Mouse (Mus musculus) urinary bladder, postnatal 36 days (tissue): Measurements from ENCODE around the gene Gprasp2.
"Not testable (repeated sequence)": the region's sequence is repeated elsewhere in the genome, so short reads cannot be mapped to it uniquely, and the experiment has no call there.

Experiments
- DNase-seq, 2 experiments: peaks; one replicate each; pipeline ENCODE4 v3.0.0; 2022; ENCODE audit warnings: low spot score in 2 of 2, mixed read lengths in 1 of 2

Gene Gprasp2

DNA sequence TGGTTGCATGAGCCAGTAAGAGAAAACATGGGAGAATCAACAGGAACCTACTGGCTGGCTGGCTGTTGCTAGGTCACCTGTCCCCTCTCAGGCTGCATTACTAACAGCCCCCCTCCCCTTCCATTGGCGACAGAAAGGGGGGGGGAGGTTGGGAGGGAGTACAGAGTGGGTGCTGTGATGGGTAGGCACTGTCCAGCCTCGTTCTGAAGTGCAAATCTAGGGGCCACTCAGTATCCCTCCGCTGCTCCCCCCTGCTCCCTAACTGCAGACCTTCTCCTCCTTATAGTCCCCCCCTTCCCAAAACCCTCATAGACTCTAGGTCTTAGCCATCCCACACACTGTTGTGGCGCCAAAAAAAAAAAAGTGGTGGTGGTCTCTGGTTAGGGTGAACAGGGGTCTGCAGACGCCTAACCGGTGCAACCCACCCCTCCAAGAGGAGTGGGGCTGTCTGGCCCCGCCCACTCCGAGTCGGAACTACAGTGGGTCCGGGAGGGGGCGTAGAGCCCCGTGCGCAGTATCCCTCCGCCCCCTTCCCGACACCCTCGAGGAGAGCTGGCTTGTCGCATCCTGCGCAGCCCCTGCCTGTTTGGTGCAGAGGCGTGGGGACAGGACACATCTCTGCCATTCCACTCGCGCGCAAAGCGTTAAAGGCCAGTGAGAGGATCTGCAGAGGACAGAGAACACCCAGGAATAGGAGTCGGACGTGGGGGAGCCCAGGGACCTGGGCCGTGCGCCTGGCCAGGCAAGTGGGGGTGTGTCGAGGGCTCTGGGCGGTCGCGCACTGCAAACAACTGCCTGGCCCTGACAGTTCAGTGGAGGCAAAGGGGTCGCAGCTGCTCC, at the start of gene Gprasp2:
Gprasp2 (plus strand) TSS at position 514 of the 840 bp plus-strand sequence.
- DNase-seq = not testable (repeated sequence)

DNA sequence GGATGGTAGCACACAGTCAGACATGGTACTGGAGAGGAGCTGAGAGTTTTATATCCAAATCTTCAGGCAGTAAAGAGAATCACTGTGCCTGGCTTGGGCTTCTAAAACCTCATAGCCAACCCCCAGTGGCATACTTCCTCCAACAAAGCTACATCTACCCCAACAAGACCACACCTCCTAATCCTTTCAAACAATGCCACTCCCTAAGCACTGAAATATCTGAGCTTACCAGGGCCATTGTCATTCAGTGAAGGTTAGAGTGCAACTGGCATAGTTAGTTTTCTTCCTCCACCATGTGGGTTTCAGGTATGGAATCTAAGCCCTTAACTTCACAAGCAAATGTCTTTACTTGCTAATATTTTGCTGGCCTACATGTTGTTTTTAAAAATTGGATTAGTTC, 47.3 kb upstream of the Gprasp2 start:
- no peak for DNase-seq

DNA sequence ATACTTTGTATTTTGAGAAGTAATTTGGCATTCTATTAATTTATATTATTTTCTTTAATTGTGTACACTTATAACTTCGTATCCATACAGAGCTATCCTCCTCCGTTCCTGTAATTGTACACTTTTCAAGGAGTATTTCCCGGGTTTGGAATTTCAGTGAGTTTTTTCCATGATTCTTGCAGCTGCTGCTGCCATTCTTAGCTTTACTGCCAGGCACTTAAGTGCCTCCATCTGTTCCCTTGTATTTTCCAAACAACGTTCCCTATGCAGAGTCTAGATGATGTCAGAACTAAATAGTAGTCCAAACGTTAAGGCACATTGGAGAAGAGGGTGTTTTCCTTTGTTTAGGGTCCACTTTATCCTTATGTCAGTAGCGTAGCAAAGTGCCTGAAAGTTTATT, 46.5 kb upstream of the Gprasp2 start:
- DNase-seq = no peak

DNA sequence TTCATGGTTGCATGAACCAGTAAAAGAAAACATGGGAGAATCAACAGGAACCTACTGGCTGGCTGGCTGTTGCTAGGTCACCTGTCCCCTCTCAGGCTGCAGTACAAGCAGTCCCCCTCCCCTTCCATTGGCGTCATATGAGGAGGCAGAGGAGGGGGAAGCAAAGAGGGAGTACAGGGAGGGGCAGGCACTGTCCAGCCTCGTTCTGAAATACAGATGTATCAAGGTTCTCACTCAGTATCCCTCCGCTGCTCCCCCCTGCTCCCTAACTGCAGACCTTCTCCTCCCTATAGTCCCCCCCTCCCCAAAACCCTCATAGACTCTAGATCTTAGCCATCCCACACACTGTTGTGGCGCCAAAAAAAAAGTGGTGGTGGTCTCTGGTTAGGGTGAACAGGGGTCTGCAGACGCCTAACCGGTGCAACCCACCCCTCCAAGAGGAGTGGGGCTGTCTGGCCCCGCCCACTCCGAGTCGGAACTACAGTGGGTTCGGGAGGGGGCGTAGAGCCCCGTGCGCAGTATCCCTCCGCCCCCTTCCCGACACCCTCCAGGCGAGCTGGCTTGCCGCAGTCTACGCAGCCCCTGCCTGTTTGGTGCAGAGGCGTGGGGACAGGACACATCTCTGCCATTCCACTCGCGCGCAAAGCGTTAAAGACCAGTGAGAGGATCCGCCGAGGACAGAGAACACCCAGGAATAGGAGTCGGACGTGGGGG, 43.1 kb upstream of the Gprasp2 start:
- not testable (repeated sequence) for DNase-seq

DNA sequence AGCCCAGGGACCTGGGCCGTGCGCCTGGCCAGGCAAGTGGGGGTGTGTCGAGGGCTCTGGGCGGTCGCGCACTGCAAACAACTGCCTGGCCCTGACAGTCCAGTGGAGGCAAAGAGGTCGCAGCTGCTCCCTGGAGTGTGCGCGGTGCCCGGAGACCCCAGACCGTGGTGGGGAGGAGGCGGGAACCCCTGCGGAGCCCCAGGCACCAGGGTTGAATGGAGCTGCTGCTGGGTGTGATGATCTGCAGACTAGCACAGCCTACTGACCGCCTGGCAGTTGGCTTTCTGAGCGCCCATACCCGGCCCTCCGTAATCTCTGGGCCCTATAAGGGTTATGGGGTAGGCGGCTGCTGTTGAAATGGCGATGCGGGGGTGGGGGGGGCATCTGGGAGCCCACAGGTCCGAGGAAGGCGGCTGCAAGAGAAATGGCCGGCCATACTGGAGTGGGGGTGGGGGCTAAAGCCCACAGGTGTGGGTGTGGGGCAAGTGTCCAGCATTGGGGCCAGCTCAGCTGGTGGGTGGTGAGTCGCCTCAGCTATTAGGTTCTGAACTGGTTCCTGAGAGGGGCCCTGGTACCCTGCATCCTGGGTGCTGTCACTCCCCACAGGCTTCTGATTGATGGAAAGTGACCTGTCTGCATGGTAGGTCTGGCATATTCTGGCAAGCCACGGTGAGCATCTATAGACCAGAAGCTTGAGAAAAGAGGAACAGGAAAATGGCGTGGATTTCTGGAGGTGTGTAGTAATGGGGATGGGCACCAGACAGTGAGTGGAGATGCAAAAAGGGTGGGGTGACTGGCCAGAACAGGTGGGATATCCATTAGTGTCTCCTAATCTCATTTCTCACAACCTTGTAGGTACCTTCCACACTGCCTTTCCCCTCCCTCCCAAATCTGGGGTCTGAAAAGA, 42.3 kb upstream of the Gprasp2 start:
- not testable (repeated sequence) for DNase-seq

DNA sequence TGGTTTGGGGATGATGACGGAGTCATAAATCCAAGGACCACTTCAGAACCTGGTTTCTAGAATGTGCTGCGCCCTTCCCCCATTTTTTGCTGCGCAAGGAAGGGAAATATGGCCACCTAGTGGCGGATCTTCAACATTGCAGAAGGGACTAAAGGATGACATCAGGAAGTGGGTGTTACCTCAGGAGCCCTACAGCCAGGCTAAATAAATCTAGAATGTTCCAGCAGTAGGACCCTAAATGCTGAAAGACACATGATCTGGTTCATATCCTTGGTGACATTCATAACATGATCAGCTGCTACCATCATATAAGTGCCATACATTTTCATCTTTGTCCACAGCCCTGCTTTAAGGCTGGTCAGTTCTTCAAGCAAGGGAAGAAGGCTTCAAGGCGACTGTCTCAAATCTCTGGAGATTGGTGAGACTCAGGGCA, 41.6 kb upstream of the Gprasp2 start, which contains the start of gene Bhlhb9:
Bhlhb9 (plus strand) TSS at position 383 of the 433 bp plus-strand sequence.
- peak in 1 of 2 experiments; percentile 21 for DNase-seq

DNA sequence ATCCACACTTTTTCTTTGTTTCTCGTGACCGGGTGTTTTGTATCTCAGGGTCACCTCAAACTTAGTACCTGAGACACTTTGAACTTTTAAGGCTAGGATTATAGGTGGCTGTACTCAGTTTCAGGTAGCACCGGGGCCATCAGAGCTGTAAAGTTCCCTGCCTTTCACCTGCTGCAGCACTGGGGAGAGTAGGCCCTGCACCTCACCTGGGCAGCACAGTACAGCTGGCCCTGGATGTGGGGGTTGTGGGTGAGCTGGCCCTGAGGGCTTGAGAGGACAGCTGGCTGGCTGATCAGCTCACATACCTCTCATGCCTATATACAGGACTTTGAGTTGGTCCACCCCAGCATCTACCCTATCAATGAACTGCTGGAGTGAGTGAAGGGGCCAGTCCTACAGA, 34.7 kb upstream of the Gprasp2 start:
- no peak for DNase-seq

DNA sequence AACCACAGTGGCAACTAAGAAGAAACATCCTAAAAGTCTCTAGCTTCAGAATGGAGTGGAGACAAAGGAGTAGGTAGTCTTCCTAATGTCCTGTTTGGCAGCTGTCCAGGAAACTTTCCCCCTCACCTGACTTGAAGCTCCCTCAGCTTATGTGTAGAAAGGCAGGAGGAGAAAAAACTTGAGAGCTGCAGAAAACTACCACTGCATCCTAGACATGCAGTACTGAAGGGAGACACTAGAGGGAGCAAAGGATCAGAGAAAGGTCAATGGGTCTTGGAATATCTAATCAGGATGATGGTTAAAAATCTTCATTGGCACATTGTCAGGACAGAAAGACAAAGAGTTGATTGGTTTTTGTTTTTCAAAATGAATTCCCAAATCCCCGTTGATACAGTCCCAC, 33.1 kb upstream of the Gprasp2 start:
- DNase-seq = no peak

DNA sequence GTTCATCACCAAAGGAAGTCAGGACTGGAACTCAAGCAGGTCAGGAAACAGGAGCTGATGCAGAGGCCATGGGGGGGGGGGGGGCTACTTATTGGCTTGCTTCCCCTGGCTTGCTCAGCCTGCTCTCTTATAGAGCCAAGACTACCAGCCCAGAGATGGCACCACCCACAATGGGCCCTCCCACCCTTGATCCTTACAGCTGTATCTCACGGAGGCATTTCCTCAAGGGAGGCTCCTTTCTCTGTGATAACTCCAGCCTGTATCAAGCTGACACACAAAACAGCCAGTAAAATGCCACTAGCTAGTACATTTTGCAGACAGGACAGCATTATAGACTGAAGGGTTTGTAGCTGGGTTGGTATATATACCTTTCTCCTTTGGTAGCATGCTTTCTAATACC, 2.9 kb upstream of the Gprasp2 start:
- not testable (repeated sequence) for DNase-seq

DNA sequence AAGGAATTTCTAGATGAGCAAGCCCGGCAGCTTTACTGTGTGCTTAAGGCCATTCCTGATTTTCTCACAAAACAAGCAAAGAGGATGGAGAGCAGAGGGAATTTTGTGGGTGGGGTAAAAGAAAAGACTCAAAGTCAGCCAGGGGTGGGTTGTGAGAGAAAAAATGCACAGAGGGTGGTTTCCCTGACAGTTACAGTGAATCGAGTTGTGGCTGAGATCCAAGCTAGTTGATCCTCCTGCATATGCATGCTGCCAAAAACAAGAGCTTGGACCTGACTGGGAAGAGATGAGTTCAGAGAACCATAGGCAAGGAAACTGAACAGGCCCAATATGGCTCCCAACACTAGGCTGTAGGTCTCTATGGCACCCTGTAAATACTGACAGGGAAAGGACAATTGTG, 938 bp upstream of the Gprasp2 start:
- DNase-seq = no peak

DNA sequence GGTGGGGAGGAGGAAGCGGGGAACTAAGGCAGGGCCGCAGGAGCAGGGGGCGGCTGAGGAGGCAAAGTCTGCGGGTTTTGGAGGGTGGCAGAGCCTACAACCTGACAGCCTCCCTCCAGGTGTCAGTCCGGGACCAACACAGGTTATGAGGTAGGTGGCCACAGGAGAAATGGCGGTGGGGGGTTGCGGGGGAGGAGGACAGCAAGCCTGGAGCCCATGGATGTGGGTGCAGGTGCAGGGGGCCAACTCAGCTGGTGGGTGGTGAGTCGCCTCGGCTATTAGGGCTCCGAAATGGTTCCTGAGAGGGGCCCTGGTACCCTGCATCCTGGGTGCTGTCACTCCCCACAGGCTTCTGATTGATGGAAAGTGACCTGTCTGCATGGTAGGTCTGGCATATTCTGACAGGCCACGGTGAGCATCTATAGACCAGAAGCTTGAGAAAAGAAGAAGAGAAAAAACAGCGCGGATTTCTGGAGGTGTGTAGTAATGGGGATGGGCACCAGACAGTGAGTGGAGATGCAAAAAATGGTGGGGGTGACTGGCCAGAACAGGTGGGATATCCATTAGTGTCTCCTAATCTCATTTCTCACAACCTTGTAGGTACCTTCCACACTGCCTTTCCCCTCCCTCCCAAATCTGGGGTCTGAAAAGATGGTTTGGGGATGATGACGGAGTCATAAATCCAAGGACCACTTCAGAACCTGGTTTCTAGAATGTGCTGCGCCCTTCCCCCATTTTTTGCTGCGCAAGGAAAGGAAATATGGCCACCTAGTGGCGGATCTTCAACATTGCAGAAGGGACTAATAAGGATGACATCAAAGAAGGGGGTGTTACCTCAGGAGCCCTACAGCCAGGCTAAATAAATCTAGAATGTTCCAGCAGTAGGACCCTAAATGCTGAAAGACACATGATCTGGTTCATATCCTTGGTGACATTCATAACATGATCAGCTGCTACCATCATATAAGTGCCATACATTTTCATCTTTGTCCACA, 860 bp downstream of the Gprasp2 start:
- DNase-seq = not testable (repeated sequence)

DNA sequence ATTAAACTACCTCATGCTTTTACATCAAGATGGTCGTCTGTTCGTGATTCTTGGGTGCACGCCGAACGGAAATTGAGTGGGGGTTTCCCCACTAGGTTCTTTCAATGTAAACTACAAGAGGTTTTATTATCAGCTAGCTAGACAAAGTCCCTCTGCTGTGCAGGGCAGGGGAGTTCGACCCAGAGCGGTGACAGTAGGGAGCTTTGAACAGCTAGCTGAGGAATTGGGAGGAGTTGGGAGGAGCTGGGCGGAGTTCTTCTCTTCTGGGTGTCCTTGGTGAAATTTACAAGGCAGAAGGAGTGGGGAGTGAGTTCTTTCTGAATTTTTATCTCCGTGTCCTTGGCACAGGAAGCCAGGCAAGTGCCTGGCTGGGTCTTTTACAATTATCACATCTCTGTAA, 28.0 kb downstream of the Gprasp2 start:
- DNase-seq = not testable (repeated sequence)

DNA sequence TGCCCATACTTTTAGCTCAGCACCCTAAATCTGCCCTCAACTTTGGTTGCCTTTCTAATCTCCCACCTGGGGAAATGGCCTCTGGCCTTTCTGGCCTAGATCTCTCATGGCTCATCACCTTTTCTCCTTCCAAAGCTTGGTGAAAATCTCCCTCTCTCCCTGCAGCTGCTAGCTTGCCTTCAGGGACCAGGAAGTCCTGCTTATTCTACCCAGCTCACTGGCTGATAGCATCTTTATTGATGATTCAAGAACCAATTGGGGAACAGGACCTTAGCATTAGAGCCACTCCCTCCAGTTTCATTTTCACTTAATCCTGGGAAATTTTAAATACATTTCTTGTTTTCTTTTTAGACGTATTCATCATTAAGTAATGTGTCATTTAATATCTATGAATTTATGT, 37.8 kb downstream of the Gprasp2 start:
- no peak for DNase-seq

DNA sequence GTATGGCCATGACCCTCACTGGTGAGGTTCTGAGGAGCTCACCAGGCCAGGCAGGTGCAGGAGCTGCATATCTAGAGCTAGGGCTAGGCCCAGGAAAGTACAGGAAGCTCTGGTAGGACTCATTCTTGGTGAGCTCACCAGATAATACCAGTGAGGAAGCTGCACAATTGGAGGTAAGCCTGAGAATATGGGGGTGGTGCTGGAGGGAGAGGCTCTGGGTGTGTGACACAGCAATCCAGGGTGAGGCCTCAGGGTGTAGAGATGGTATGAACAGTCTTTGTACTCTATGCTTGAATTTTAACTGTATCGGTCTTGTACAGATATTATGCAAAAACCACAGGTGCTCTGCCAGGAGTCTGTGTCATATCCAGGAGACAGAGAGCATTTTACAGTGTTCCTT, 40.8 kb downstream of the Gprasp2 start:
- DNase-seq = no peak

DNA sequence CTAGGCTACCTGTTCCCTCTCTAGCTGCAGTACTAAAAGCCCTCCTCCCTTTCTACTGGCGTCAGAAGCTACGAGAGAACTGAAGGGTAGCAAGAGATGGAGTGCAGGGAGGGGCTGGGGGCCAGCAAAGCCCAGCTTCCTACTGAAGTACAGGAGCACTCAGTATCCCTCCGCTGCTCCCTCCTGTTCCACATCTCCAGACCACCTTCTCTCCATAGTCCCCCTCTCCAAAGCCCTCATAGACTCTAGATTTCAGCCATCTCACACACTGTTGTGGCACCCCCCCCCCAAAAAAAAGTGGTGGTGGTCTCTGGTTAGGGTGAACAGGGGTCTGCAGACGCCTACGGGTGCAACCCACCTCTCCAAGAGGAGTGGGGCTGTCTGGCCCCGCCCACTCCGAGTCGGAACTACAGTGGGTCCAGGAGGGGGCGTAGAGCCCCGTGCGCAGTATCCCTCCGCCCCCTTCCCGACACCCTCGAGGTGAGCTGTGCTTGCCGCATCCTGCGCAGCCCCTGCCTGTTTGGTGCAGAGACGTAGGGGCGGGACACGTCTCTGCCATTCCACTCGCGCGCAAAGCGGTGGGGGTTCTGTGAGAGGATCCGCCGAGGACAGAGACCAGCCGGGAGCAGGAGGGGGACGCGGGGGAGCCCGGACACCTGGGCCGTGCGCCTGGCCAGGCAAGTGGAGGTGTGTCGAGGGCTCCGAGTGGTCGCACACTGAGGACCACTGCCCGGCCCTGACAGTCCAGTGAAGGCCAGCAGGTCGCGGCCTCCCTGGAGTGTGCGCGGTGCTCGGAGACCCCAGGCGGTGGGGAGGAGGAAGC, 46.8 kb downstream of the Gprasp2 start:
- DNase-seq = peak; percentile 28 to 54

DNA sequence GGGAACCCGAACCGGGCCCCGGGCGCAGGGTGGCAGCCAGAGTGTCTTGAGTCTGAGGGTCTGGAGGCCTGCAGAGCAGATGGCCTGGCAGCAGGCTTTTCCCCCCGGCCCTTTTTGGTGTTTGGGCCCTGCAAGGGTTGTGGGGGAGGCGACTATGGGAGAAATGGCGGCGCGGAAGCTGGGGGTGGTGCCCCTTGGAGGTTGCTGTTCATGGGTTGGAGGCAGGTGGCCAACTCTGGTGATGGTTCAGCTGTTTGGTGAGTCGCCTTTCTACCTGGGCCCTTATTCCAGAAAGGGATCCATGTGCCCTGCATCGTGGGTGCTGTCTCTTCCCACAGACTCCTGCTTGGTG, 47.4 kb downstream of the Gprasp2 start:
- peak; percentile 3 to 7 for DNase-seq
